Mouse (Mus musculus): ENCODE measurements around the gene Foxd1. TPM values are rescaled to one million over a fixed set of nuclear protein-coding genes. Genes with fewer than 3 reads are reported as not detected.

The Foxd1 gene
- polyA plus RNA-seq, 1 experiment from 2014 or later: 2.9 TPM

- H3K27ac ChIP-seq (replicated peaks; ENCODE audit: low read depth, low read length): no peak overlapping the region
- H3K27me3 ChIP-seq (replicated peaks; ENCODE audit: control insufficient read depth, insufficient read depth, low read length): no peaks in the 10 kb centered on the region
- H3K36me3 ChIP-seq (ENCODE audit: control insufficient read depth, insufficient read depth, low read length): peaks cover 49% of the 10 kb centered on the region
- peaks cover 11% of the 10 kb centered on the region for H3K4me1 ChIP-seq (ENCODE audit: control insufficient read depth, insufficient read depth, low read length)
- ATAC-seq (ENCODE audit: low read depth) (no peak), DNase-seq (ENCODE audit: low spot score) (no peak)
- 61% methylated on average over 4 of the region's 4 CpGs for WGBS
- no peaks in the 10 kb centered on the region for H3K9me3 ChIP-seq (ENCODE audit: control insufficient read depth, low read length)
- peak overlapping the region; percentile 99 for H3K4me3 ChIP-seq (ENCODE audit: low read depth, low read length)
- H3K4me2 ChIP-seq (ENCODE audit: low read depth, low read length): peak overlapping the region; percentile 80
- peak overlapping the region; percentile 1; the same call in 1 of the 2 replicates for H3K9ac ChIP-seq (ENCODE audit: low read depth, low read length)
These were observed 38.9 kb upstream of the Foxd1 start for GRCm38 (mm10) chr13:98315124-98315523.

- H3K27me3 ChIP-seq (replicated peaks; ENCODE audit: control insufficient read depth, insufficient read depth, low read length): no peaks in the 10 kb centered on the region
- H3K27ac ChIP-seq (replicated peaks; ENCODE audit: low read depth, low read length): peak overlapping the region; percentile 92
- DNase-seq (ENCODE audit: low spot score) (peak; percentile 24), ATAC-seq (ENCODE audit: low read depth) (no peak)
- H3K4me3 ChIP-seq (ENCODE audit: low read depth, low read length): peak overlapping the region; percentile 99
- no peaks in the 10 kb centered on the region for H3K9me3 ChIP-seq (ENCODE audit: control insufficient read depth, low read length)
- peaks cover 39% of the 10 kb centered on the region for H3K36me3 ChIP-seq (ENCODE audit: control insufficient read depth, insufficient read depth, low read length)
- peaks cover 11% of the 10 kb centered on the region for H3K4me1 ChIP-seq (ENCODE audit: control insufficient read depth, insufficient read depth, low read length)
- peak overlapping the region; percentile 80 for H3K4me2 ChIP-seq (ENCODE audit: low read depth, low read length)
- WGBS: 3% methylated on average over 16 of the region's 17 CpGs
- H3K9ac ChIP-seq (ENCODE audit: low read depth, low read length): peak overlapping the region; percentile 98
These were observed 37.9 kb upstream of the Foxd1 start for GRCm38 (mm10) chr13:98316140-98316479.

GRCm38 (mm10) chr13:98316480-98317245 is 37.4 kb upstream of the Foxd1 start, which contains the start of gene Btf3:
Btf3 (minus strand) TSS chr13:98317006.
- Histone ChIP-seq H3K4me3 (ENCODE audit: low read depth, low read length) (peak within 1 kb of the TSS; percentile 99), H3K36me3 (ENCODE audit: control insufficient read depth, insufficient read depth, low read length) (peaks cover 33% of the 10 kb centered on the region), H3K9ac (ENCODE audit: low read depth, low read length) (peak within 1 kb of the TSS; percentile 98), H3K4me1 (ENCODE audit: control insufficient read depth, insufficient read depth, low read length) (peaks cover 11% of the 10 kb centered on the region), H3K9me3 (ENCODE audit: control insufficient read depth, low read length) (no peaks in the 10 kb centered on the region), H3K4me2 (ENCODE audit: low read depth, low read length) (peak within 1 kb of the TSS; percentile 80), H3K27me3 (replicated peaks; ENCODE audit: control insufficient read depth, insufficient read depth, low read length) (no peaks in the 10 kb centered on the region), H3K27ac (replicated peaks; ENCODE audit: low read depth, low read length) (peak within 1 kb of the TSS; percentile 92)
- DNase-seq (ENCODE audit: low spot score) (peak; percentile 97), ATAC-seq (ENCODE audit: low read depth) (peak; percentile 94)
- under 1% methylated on average over 43 of the region's 90 CpGs for WGBS

GRCm38 (mm10) chr13:98317246-98317677 is 36.8 kb upstream of the Foxd1 start:
- Histone ChIP-seq H3K4me1 (ENCODE audit: control insufficient read depth, insufficient read depth, low read length) (peaks cover 11% of the 10 kb centered on the region), H3K9ac (ENCODE audit: low read depth, low read length) (peak overlapping the region; percentile 98), H3K27me3 (replicated peaks; ENCODE audit: control insufficient read depth, insufficient read depth, low read length) (no peaks in the 10 kb centered on the region), H3K36me3 (ENCODE audit: control insufficient read depth, insufficient read depth, low read length) (peaks cover 27% of the 10 kb centered on the region), H3K27ac (replicated peaks; ENCODE audit: low read depth, low read length) (peak overlapping the region; percentile 92), H3K4me3 (ENCODE audit: low read depth, low read length) (peak overlapping the region; percentile 99), H3K4me2 (ENCODE audit: low read depth, low read length) (peak overlapping the region; percentile 80), H3K9me3 (ENCODE audit: control insufficient read depth, low read length) (no peaks in the 10 kb centered on the region)
- WGBS: 3% methylated on average over 16 of the region's 16 CpGs
- DNase-seq (ENCODE audit: low spot score) (no peak), ATAC-seq (ENCODE audit: low read depth) (no peak)

GRCm38 (mm10) chr13:98317911-98318310 is 36.1 kb upstream of the Foxd1 start:
- Histone ChIP-seq H3K36me3 (ENCODE audit: control insufficient read depth, insufficient read depth, low read length) (peaks cover 21% of the 10 kb centered on the region), H3K4me3 (ENCODE audit: low read depth, low read length) (peak overlapping the region; percentile 99), H3K9ac (ENCODE audit: low read depth, low read length) (no peak overlapping the region), H3K27ac (replicated peaks; ENCODE audit: low read depth, low read length) (no peak overlapping the region), H3K27me3 (replicated peaks; ENCODE audit: control insufficient read depth, insufficient read depth, low read length) (no peaks in the 10 kb centered on the region), H3K4me1 (ENCODE audit: control insufficient read depth, insufficient read depth, low read length) (peaks cover 11% of the 10 kb centered on the region), H3K9me3 (ENCODE audit: control insufficient read depth, low read length) (no peaks in the 10 kb centered on the region), H3K4me2 (ENCODE audit: low read depth, low read length) (peak overlapping the region; percentile 80)
- ATAC-seq (ENCODE audit: low read depth) (no peak), DNase-seq (ENCODE audit: low spot score) (no peak)
- WGBS: 85% methylated on average over 6 of the region's 6 CpGs

DNA sequence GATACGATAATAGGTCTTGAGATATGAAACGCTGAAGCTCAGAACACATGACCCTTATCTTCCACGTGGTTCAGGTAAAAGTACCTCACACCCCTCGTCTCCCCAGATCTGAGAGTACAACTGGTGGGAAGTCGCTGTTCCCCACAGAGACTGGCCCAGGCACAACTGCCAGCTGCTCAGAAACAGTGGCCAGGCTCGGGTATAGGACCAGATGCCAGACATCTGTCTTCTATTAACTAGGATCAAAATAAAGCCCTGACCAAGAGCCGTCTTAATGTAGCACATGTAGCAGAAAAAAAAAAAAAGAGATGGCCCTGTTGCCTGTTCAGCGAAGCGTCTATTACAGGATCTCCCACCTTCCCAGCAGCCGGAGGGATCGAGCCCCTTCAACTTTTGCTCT is 29.0 kb upstream of the Foxd1 start:
- Histone ChIP-seq H3K4me3 (ENCODE audit: low read depth, low read length) (no peak overlapping the region), H3K9ac (ENCODE audit: low read depth, low read length) (no peak overlapping the region), H3K36me3 (ENCODE audit: control insufficient read depth, insufficient read depth, low read length) (no peaks in the 10 kb centered on the region), H3K9me3 (ENCODE audit: control insufficient read depth, low read length) (no peaks in the 10 kb centered on the region), H3K27ac (replicated peaks; ENCODE audit: low read depth, low read length) (no peak overlapping the region), H3K4me2 (ENCODE audit: low read depth, low read length) (no peak overlapping the region), H3K4me1 (ENCODE audit: control insufficient read depth, insufficient read depth, low read length) (no peaks in the 10 kb centered on the region), H3K27me3 (replicated peaks; ENCODE audit: control insufficient read depth, insufficient read depth, low read length) (no peaks in the 10 kb centered on the region)
- 37% methylated on average over 11 of the region's 11 CpGs for WGBS
- ATAC-seq (ENCODE audit: low read depth): no peak
- peak; percentile 49 for DNase-seq (ENCODE audit: low spot score)

- no peaks in the 10 kb centered on the region for H3K27me3 ChIP-seq (replicated peaks; ENCODE audit: control insufficient read depth, insufficient read depth, low read length)
- H3K9ac ChIP-seq (ENCODE audit: low read depth, low read length): no peak overlapping the region
- ATAC-seq (ENCODE audit: low read depth) (no peak), DNase-seq (ENCODE audit: low spot score) (no peak)
- no peaks in the 10 kb centered on the region for H3K4me1 ChIP-seq (ENCODE audit: control insufficient read depth, insufficient read depth, low read length)
- no peak overlapping the region for H3K4me2 ChIP-seq (ENCODE audit: low read depth, low read length)
- 57% methylated on average over 2 of the region's 2 CpGs for WGBS
- no peak overlapping the region for H3K27ac ChIP-seq (replicated peaks; ENCODE audit: low read depth, low read length)
- no peak overlapping the region for H3K4me3 ChIP-seq (ENCODE audit: low read depth, low read length)
- no peaks in the 10 kb centered on the region for H3K36me3 ChIP-seq (ENCODE audit: control insufficient read depth, insufficient read depth, low read length)
- no peaks in the 10 kb centered on the region for H3K9me3 ChIP-seq (ENCODE audit: control insufficient read depth, low read length)
These were observed 21.9 kb upstream of the Foxd1 start for GRCm38 (mm10) chr13:98332106-98332505.

DNA sequence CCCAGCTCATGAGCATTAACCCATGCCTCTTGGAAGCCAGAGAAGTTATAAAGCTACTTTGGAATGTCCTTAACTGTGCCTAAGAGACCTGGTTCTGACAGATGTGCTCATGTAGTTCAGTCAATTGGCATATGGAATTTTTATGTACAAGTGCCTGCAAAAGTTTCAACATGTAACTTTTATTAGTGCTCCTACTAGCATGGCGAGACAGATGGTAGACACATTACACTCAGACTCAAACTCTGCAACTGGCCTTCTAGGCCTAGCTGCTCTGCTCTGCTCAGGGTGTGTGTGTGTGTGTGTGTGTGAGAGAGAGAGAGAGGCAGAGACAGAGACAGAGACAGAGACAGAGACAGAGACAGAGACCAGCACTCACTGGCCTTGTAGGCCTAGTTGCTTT is 17.8 kb upstream of the Foxd1 start:
- H3K27ac ChIP-seq (replicated peaks; ENCODE audit: low read depth, low read length): no peak overlapping the region
- H3K4me3 ChIP-seq (ENCODE audit: low read depth, low read length): no peak overlapping the region
- H3K36me3 ChIP-seq (ENCODE audit: control insufficient read depth, insufficient read depth, low read length): no peaks in the 10 kb centered on the region
- H3K27me3 ChIP-seq (replicated peaks; ENCODE audit: control insufficient read depth, insufficient read depth, low read length): no peaks in the 10 kb centered on the region
- H3K4me2 ChIP-seq (ENCODE audit: low read depth, low read length): no peak overlapping the region
- no peaks in the 10 kb centered on the region for H3K4me1 ChIP-seq (ENCODE audit: control insufficient read depth, insufficient read depth, low read length)
- WGBS: 58% methylated on average over 1 of the region's 1 CpGs
- DNase-seq (ENCODE audit: low spot score) (no peak), ATAC-seq (ENCODE audit: low read depth) (no peak)
- H3K9me3 ChIP-seq (ENCODE audit: control insufficient read depth, low read length): no peaks in the 10 kb centered on the region
- H3K9ac ChIP-seq (ENCODE audit: low read depth, low read length): no peak overlapping the region

DNA sequence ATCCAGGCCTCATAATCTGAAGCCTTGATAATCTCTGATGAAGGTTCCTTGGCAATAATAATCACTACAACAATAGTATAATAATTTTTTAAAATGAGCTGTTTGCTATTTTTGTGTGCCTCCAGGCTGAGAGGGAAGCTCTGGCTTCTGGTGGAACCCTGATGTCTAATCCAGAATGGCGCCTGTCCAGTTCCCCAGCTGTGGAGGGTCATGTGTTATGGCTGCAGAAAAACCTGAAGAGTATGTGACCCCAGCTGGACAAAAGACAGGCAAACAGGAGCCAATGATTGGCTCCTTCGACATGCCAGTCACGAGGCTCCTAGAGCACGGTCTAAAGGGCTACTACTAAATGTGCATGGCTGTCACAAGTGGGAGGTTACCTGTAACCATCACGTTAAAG is 13.5 kb upstream of the Foxd1 start:
- Histone ChIP-seq H3K27me3 (replicated peaks; ENCODE audit: control insufficient read depth, insufficient read depth, low read length) (0 out of 2 replicates have a peak, but pooled peaks cover 2% of the 10 kb centered on the region), H3K4me1 (ENCODE audit: control insufficient read depth, insufficient read depth, low read length) (no peaks in the 10 kb centered on the region), H3K4me2 (ENCODE audit: low read depth, low read length) (no peak overlapping the region), H3K36me3 (ENCODE audit: control insufficient read depth, insufficient read depth, low read length) (no peaks in the 10 kb centered on the region), H3K9ac (ENCODE audit: low read depth, low read length) (no peak overlapping the region), H3K27ac (replicated peaks; ENCODE audit: low read depth, low read length) (no peak overlapping the region), H3K4me3 (ENCODE audit: low read depth, low read length) (no peak overlapping the region), H3K9me3 (ENCODE audit: control insufficient read depth, low read length) (no peaks in the 10 kb centered on the region)
- 69% methylated on average over 5 of the region's 5 CpGs for WGBS
- ATAC-seq (ENCODE audit: low read depth) (no peak), DNase-seq (ENCODE audit: low spot score) (no peak)
